Mouse (Mus musculus): ENCODE results near the gene Hnrnpf.

GRCm38 (mm10) chr6:117891369-117892160 lies 8.6 kb upstream of the Hnrnpf start:
- peak; percentile 30; the same call in 1 of the 2 replicates for TF ChIP-seq POLR2A (IDR thresholded peaks at IDR 0.05; ENCODE audit: control insufficient read depth, extremely low read depth, insufficient read depth, low read length, poor library complexity)
- 0 out of 2 replicates have a peak, but pooled peaks have one; percentile 14 for TF ChIP-seq CTCF (IDR thresholded peaks at IDR 0.05; ENCODE audit: borderline replicate concordance, control insufficient read depth, extremely low read depth, insufficient read depth, low read length, poor library complexity)

Data from thymus, adult 2 months (tissue).